In genomic region chr5:98168356-98169285, GRCm38 (mm10) we compare ENCODE assay signal across 8 mouse cellular contexts. TPM values are rescaled to one million over a fixed set of nuclear protein-coding genes. Genes with fewer than 3 reads are reported as not detected.
DNase-seq lines count a peak whose midpoint lies in the region; ATAC-seq and TF ChIP-seq lines count a peak whose summit lies in the region.

No protein-coding gene starts in this region.

- WGBS in heart, embryonic 16.5 days: under 1% methylated on average over 37 of the region's 37 CpGs
- WGBS in midbrain, embryonic 12.5 days: under 1% methylated on average over 36 of the region's 37 CpGs

- no peaks in the 10 kb centered on the region for H3K9me3 ChIP-seq in heart, embryonic 16.5 days (replicated peaks; ENCODE audit: control insufficient read depth, low read length)
- H3K9me3 ChIP-seq in midbrain, embryonic 12.5 days: no peaks in the 10 kb centered on the region

- ATAC-seq in heart, embryonic 16.5 days (replicated peaks; ENCODE audit: extremely low read depth, insufficient read depth, low FRiP score): no peak
- no peak for ATAC-seq in midbrain, embryonic 12.5 days (ENCODE audit: low FRiP score, low read depth)
- no peak for ATAC-seq in inflammation-experienced regulatory T-cells, adult 6 months

- no peaks in the 10 kb centered on the region; the same call in 1 of the 2 replicates for H3K4me1 ChIP-seq in cortical plate, adult 2 months (ENCODE audit: control insufficient read depth, insufficient read depth, low read length)
- H3K4me1 ChIP-seq in heart, embryonic 16.5 days (ENCODE audit: control insufficient read depth, insufficient read depth, low read length): peaks cover 22% of the 10 kb centered on the region
- peaks cover 48% of the 10 kb centered on the region for H3K4me1 ChIP-seq in midbrain, embryonic 12.5 days

- peak overlapping the region; percentile 22; the same call in 1 of the 2 replicates for H3K9ac ChIP-seq in heart, embryonic 16.5 days (ENCODE audit: low read length)
- no peak overlapping the region for H3K9ac ChIP-seq in midbrain, embryonic 12.5 days (replicated peaks)

- H3K27ac ChIP-seq in layer of hippocampus, adult 2 months: peak overlapping the region; percentile 79
- H3K27ac ChIP-seq in cortical plate, adult 2 months (ENCODE audit: insufficient read depth, low read length): no peak overlapping the region
- no peak overlapping the region for H3K27ac ChIP-seq in heart, embryonic 16.5 days (ENCODE audit: low read length)
- H3K27ac ChIP-seq in midbrain, embryonic 12.5 days (replicated peaks): no peak overlapping the region

- peaks cover 68% of the 10 kb centered on the region for H3K27me3 ChIP-seq in heart, embryonic 16.5 days (ENCODE audit: control insufficient read depth, insufficient read depth, low read length)
- H3K27me3 ChIP-seq in midbrain, embryonic 12.5 days: peaks cover 87% of the 10 kb centered on the region

- peak overlapping the region; percentile 84 for H3K4me2 ChIP-seq in heart, embryonic 16.5 days (ENCODE audit: low read depth, low read length)
- peak overlapping the region; percentile 72 for H3K4me2 ChIP-seq in midbrain, embryonic 12.5 days (replicated peaks)

- peak overlapping the region; percentile 59 for H3K4me3 ChIP-seq in layer of hippocampus, adult 2 months
- peak overlapping the region; percentile 33 for H3K4me3 ChIP-seq in cortical plate, adult 2 months (ENCODE audit: insufficient read depth, low read length)
- H3K4me3 ChIP-seq in heart, embryonic 16.5 days (ENCODE audit: low read length): peak overlapping the region; percentile 69
- peak overlapping the region; percentile 53 for H3K4me3 ChIP-seq in midbrain, embryonic 12.5 days

- peak in 1 of 2 experiments; percentile 40 for DNase-seq in layer of hippocampus, adult 2 months (ENCODE audit: low spot score in 2 of 2)
- DNase-seq in layer of hippocampus, postnatal 14 days (ENCODE audit: low spot score in 2 of 2): no peak
- DNase-seq in adrenal gland, postnatal 4 days (ENCODE audit: low spot score in 2 of 2): no peak
- no peak for DNase-seq in urinary bladder, postnatal 10 days (ENCODE audit: low spot score)

- TF ChIP-seq CTCF in layer of hippocampus, adult 2 months (conservative IDR thresholded peaks at IDR 0.05): no peak
- no peak for TF ChIP-seq CTCF in cortical plate, adult 2 months (IDR thresholded peaks at IDR 0.05; ENCODE audit: extremely low read depth, insufficient read depth, low read length)

- no peak for TF ChIP-seq POLR2A in cortical plate, adult 2 months (IDR thresholded peaks at IDR 0.05; ENCODE audit: extremely low read depth, insufficient read depth, low read length)

- no peaks in the 10 kb centered on the region for H3K36me3 ChIP-seq in heart, embryonic 16.5 days (ENCODE audit: control insufficient read depth, insufficient read depth)
- H3K36me3 ChIP-seq in midbrain, embryonic 12.5 days: no peaks in the 10 kb centered on the region

RNA-seq across cellular contexts. Expression of gene Prdm8, which starts 1.6 kb away (rescaled TPM):
- total RNA-seq in layer of hippocampus, adult 2 months (2021): 10 to 100 TPM; 97.2 to 98.1 TPM
- 10 to 100 TPM; 62.1 to 75.4 TPM for total RNA-seq in layer of hippocampus, postnatal 14 days (2021)
- 19.9 and 23.2 TPM in 2 replicates for polyA plus RNA-seq in cortical plate, adult 2 months (2012; rRNA removed)
- 0.11 TPM in 1 of 2 replicates, not detected in the other for polyA plus RNA-seq in heart, embryonic 16.5 days (2015; fragmentation: Nextera tagmentation; extraction: Ambion mirVana)
- 1.7 and 3.3 TPM in 2 replicates for polyA plus RNA-seq in midbrain, embryonic 12.5 days (2016; fragmentation: Nextera tagmentation; extraction: Ambion mirVana)
- not detected for polyA plus RNA-seq in inflammation-experienced regulatory T-cells, adult 6 months (2017; shearing (Covaris generic))
- under 1 TPM; 0.14 to 0.34 TPM for total RNA-seq in adrenal gland, postnatal 4 days (2021)
